Mouse (Mus musculus) forebrain, postnatal 0 days (tissue): ENCODE results near the gene Gbp2b. TPM values are rescaled to one million over a fixed set of nuclear protein-coding genes. Genes with fewer than 3 reads are reported as not detected.

Experiments
- ATAC-seq: fragments of 200-750 bp; cut with Nextera tagmentation; 2 replicates; pipeline ENCODE4 v1.8.0; 2017; ENCODE audit warnings: mild to moderate bottlenecking, moderate library complexity
- DNase-seq: peaks from one replicate; pipeline ENCODE4 v3.0.0-alpha.2; 2015
- H3K27ac ChIP-seq: fragments of 300-500 bp; sonication (generic); 2 replicates; pipeline ENCODE4 v1.5.1; 2014; ENCODE audit warnings: low read depth, mild to moderate bottlenecking, antibody characterized with exemption, low read length, moderate library complexity, mixed read lengths
- H3K27me3 ChIP-seq: fragments of 300-500 bp; sonication (generic); 2 replicates; pipeline ENCODE4 v1.6.1; 2014; ENCODE audit warnings: mild to moderate bottlenecking, low read length, mixed read lengths; ENCODE audit not compliant: insufficient read depth
- H3K36me3 ChIP-seq: fragments of 300-500 bp; sonication (generic); 2 replicates; pipeline ENCODE4 v1.6.1; 2014; ENCODE audit warnings: mild to moderate bottlenecking, moderate library complexity; ENCODE audit not compliant: insufficient read depth
- H3K4me1 ChIP-seq: fragments of 300-500 bp; sonication (generic); 2 replicates; pipeline ENCODE4 v1.6.1; 2014; ENCODE audit warnings: antibody characterized with exemption; ENCODE audit not compliant: insufficient read depth
- H3K4me2 ChIP-seq: fragments of 300-500 bp; sonication (generic); 2 replicates; pipeline ENCODE4 v1.6.1; 2014; ENCODE audit warnings: low read depth, mild to moderate bottlenecking, moderate library complexity
- H3K4me3 ChIP-seq: fragments of 300-500 bp; sonication (generic); 2 replicates; pipeline ENCODE4 v1.5.1; 2014; ENCODE audit warnings: low read depth, low read length, mixed read lengths
- H3K9ac ChIP-seq: fragments of 300-500 bp; sonication (generic); 2 replicates; pipeline ENCODE4 v1.6.1; 2014; ENCODE audit warnings: mild to moderate bottlenecking
- H3K9me3 ChIP-seq: fragments of 300-500 bp; sonication (generic); 2 replicates; pipeline ENCODE4 v1.6.1; 2016; ENCODE audit warnings: low read length
- CTCF ChIP-seq: sonication (generic); IDR thresholded peaks from 2 replicates; pipeline ENCODE4 v1.5.1; 2016; ENCODE audit warnings: antibody characterized with exemption, control low read depth, low read depth
- WGBS: fragments of 180-500 bp; shearing (Covaris S2); extraction: QIAGEN DNeasy Blood & Tissue Kit; methylation state at CpG from one replicate; pipeline ENCODE4 v1.1.7; 2014; 5-methylcytosine and 5-hydroxymethylcytosine counted together
- polyA plus RNA-seq: library from polyadenylated mRNA; unstranded; fragments of >200 nt; fragmentation: Nextera tagmentation; extraction: Ambion mirVana; gene quantifications from 2 replicates; pipeline ENCODE4 v1.2.1, GENCODE M21; 2015
- total RNA-seq: library from RNA; depleted of rRNA; stranded (reverse); fragments of >200 nt; gene quantifications from 2 replicates; pipeline ENCODE4 v1.2.3, GENCODE M21; 2014

The Gbp2b gene
- total and polyA plus RNA-seq, 2 experiments from 2014 or later = not detected

GRCm38 (mm10) chr3:142588888-142589287 lies 5.8 kb upstream of the Gbp2b start:
- Histone ChIP-seq H3K9ac (no peak overlapping the region), H3K4me1 (no peaks in the 10 kb centered on the region), H3K27me3 (no peaks in the 10 kb centered on the region), H3K9me3 (no peaks in the 10 kb centered on the region), H3K4me3 (no peak overlapping the region), H3K4me2 (no peak overlapping the region), H3K27ac (no peak overlapping the region), H3K36me3 (no peaks in the 10 kb centered on the region)
- ATAC-seq (no peak), DNase-seq (no peak)
- TF ChIP-seq CTCF = no peak
- 54% methylated on average over 2 of the region's 2 CpGs for WGBS

GRCm38 (mm10) chr3:142590431-142591067 lies 4.1 kb upstream of the Gbp2b start:
- Histone ChIP-seq H3K36me3 (no peaks in the 10 kb centered on the region), H3K9me3 (no peaks in the 10 kb centered on the region), H3K27ac (no peak overlapping the region), H3K27me3 (no peaks in the 10 kb centered on the region), H3K4me1 (no peaks in the 10 kb centered on the region), H3K4me3 (no peak overlapping the region), H3K4me2 (no peak overlapping the region), H3K9ac (no peak overlapping the region)
- DNase-seq = no peak
- 91% methylated on average over 4 of the region's 4 CpGs for WGBS
- no peak for TF ChIP-seq CTCF
- ATAC-seq = no peak

- no peak for ATAC-seq
These were observed 3.3 kb downstream of the Gbp2b start for GRCm38 (mm10) chr3:142597923-142598322.

GRCm38 (mm10) chr3:142601675-142602074 lies 7.0 kb downstream of the Gbp2b start:
- H3K4me3 ChIP-seq = no peak overlapping the region
- H3K4me2 ChIP-seq = no peak overlapping the region
- DNase-seq (no peak), ATAC-seq (no peak)
- no peaks in the 10 kb centered on the region for H3K9me3 ChIP-seq
- TF ChIP-seq CTCF = no peak
- no peaks in the 10 kb centered on the region for H3K36me3 ChIP-seq
- H3K27me3 ChIP-seq = no peaks in the 10 kb centered on the region
- no peaks in the 10 kb centered on the region for H3K4me1 ChIP-seq
- no peak overlapping the region for H3K27ac ChIP-seq
- H3K9ac ChIP-seq = no peak overlapping the region

More at GRCm38 (mm10) chr3:142597923-142598322, 3.3 kb downstream of the Gbp2b start:
- H3K27ac ChIP-seq = no peak overlapping the region
- TF ChIP-seq CTCF = no peak
- no peak overlapping the region for H3K4me3 ChIP-seq
- no peaks in the 10 kb centered on the region for H3K27me3 ChIP-seq
- no peak overlapping the region for H3K9ac ChIP-seq
- H3K4me1 ChIP-seq = no peaks in the 10 kb centered on the region
- H3K9me3 ChIP-seq = no peaks in the 10 kb centered on the region
- no peak overlapping the region for H3K4me2 ChIP-seq
- no peaks in the 10 kb centered on the region for H3K36me3 ChIP-seq
- whole genome bisulfite sequencing = 83% methylated on average over 3 of the region's 3 CpGs
- no peak for DNase-seq

- Histone ChIP-seq H3K9me3 (no peaks in the 10 kb centered on the region), H3K4me1 (no peaks in the 10 kb centered on the region), H3K27me3 (no peaks in the 10 kb centered on the region), H3K9ac (no peak overlapping the region), H3K4me2 (no peak overlapping the region), H3K4me3 (no peak overlapping the region), H3K36me3 (no peaks in the 10 kb centered on the region), H3K27ac (no peak overlapping the region)
- TF ChIP-seq CTCF = no peak
- ATAC-seq = no peak
- DNase-seq = no peak
- 79% methylated on average over 3 of the region's 3 CpGs for WGBS
These were observed 24.0 kb downstream of the Gbp2b start for GRCm38 (mm10) chr3:142618658-142619057.

- no peak overlapping the region for H3K9ac ChIP-seq
- no peak overlapping the region for H3K4me3 ChIP-seq
- no peak for TF ChIP-seq CTCF
- no peaks in the 10 kb centered on the region for H3K27me3 ChIP-seq
- no peaks in the 10 kb centered on the region for H3K36me3 ChIP-seq
- WGBS = 10% methylated on average over 1 of the region's 1 CpGs
- H3K27ac ChIP-seq = no peak overlapping the region
- H3K9me3 ChIP-seq = no peaks in the 10 kb centered on the region
- no peaks in the 10 kb centered on the region for H3K4me1 ChIP-seq
- H3K4me2 ChIP-seq = no peak overlapping the region
- DNase-seq (no peak), ATAC-seq (no peak)
These were observed 25.0 kb downstream of the Gbp2b start for GRCm38 (mm10) chr3:142619606-142620005.

GRCm38 (mm10) chr3:142620111-142620955 lies 25.7 kb downstream of the Gbp2b start, which contains the start of gene Gbp2:
Gene Gbp2, plus strand, starts transcription at chr3:142620602.
- no peaks in the 10 kb centered on the region for H3K27me3 ChIP-seq
- DNase-seq (no peak), ATAC-seq (no peak)
- H3K4me3 ChIP-seq = no peak within 1 kb of the TSS
- peak within 1 kb of the TSS; percentile 15; the same call in 1 of the 2 replicates for H3K4me2 ChIP-seq
- 67% methylated on average over 4 of the region's 4 CpGs for WGBS
- no peaks in the 10 kb centered on the region for H3K4me1 ChIP-seq
- no peaks in the 10 kb centered on the region for H3K9me3 ChIP-seq
- TF ChIP-seq CTCF = no peak
- no peaks in the 10 kb centered on the region for H3K36me3 ChIP-seq
- H3K9ac ChIP-seq = no peak within 1 kb of the TSS
- no peak within 1 kb of the TSS for H3K27ac ChIP-seq
